Mouse (Mus musculus): ENCODE measurements around the gene Vti1a. TPM values are rescaled to one million over a fixed set of nuclear protein-coding genes. Genes with fewer than 3 reads are reported as not detected.

Vti1a gene
- total RNA-seq, 2 experiments from 2014 or later = 63.5 to 68.1 TPM

GRCm38 (mm10) chr19:55616276-55616675 is 300.2 kb downstream of the Vti1a start:
- DNase-seq (ENCODE audit: low spot score in 2 of 2) = no peak

- no peak for DNase-seq (ENCODE audit: low spot score in 2 of 2)
Measured at GRCm38 (mm10) chr19:55616937-55617336, 300.8 kb downstream of the Vti1a start.

- no peak for DNase-seq (ENCODE audit: low spot score in 2 of 2)
Measured at GRCm38 (mm10) chr19:55618546-55618945, 302.5 kb downstream of the Vti1a start.

- DNase-seq (ENCODE audit: low spot score in 2 of 2) = no peak
Measured at GRCm38 (mm10) chr19:55620411-55621008, 304.4 kb downstream of the Vti1a start.

- peak in 1 of 2 experiments; percentile 20 for DNase-seq (ENCODE audit: low spot score in 2 of 2)
Measured at GRCm38 (mm10) chr19:55621011-55621625, 305.0 kb downstream of the Vti1a start.

GRCm38 (mm10) chr19:55622821-55623220 is 306.7 kb downstream of the Vti1a start:
- DNase-seq (ENCODE audit: low spot score in 2 of 2) = no peak

GRCm38 (mm10) chr19:55623605-55624004 is 307.5 kb downstream of the Vti1a start:
- no peak for DNase-seq (ENCODE audit: low spot score in 2 of 2)

- no peak for DNase-seq (ENCODE audit: low spot score in 2 of 2)
Measured at GRCm38 (mm10) chr19:55626483-55626882, 310.4 kb downstream of the Vti1a start.

GRCm38 (mm10) chr19:55626952-55627351 is 310.9 kb downstream of the Vti1a start:
- no peak for DNase-seq (ENCODE audit: low spot score in 2 of 2)

- DNase-seq (ENCODE audit: low spot score in 2 of 2) = no peak
Measured at GRCm38 (mm10) chr19:55635488-55635887, 319.4 kb downstream of the Vti1a start.

- no peak for DNase-seq (ENCODE audit: low spot score in 2 of 2)
Measured at GRCm38 (mm10) chr19:55640251-55640650, 324.2 kb downstream of the Vti1a start.

GRCm38 (mm10) chr19:55641891-55642290 is 325.8 kb downstream of the Vti1a start:
- DNase-seq (ENCODE audit: low spot score in 2 of 2) = no peak

- no peak for DNase-seq (ENCODE audit: low spot score in 2 of 2)
Measured at GRCm38 (mm10) chr19:55642361-55642760, 326.3 kb downstream of the Vti1a start.

GRCm38 (mm10) chr19:55643288-55643901 is 327.3 kb downstream of the Vti1a start:
- peak; percentile 20 to 22 for DNase-seq (ENCODE audit: low spot score in 2 of 2)

GRCm38 (mm10) chr19:55643931-55644330 is 327.8 kb downstream of the Vti1a start:
- no peak for DNase-seq (ENCODE audit: low spot score in 2 of 2)

- no peak for DNase-seq (ENCODE audit: low spot score in 2 of 2)
Measured at GRCm38 (mm10) chr19:55649363-55649762, 333.3 kb downstream of the Vti1a start.

GRCm38 (mm10) chr19:55651017-55651416 is 334.9 kb downstream of the Vti1a start:
- no peak for DNase-seq (ENCODE audit: low spot score in 2 of 2)

- no peak for DNase-seq (ENCODE audit: low spot score in 2 of 2)
Measured at GRCm38 (mm10) chr19:55652693-55653265, 336.7 kb downstream of the Vti1a start.

GRCm38 (mm10) chr19:55660165-55660564 is 344.1 kb downstream of the Vti1a start:
- no peak for DNase-seq (ENCODE audit: low spot score in 2 of 2)

- no peak for DNase-seq (ENCODE audit: low spot score in 2 of 2)
Measured at GRCm38 (mm10) chr19:55662521-55663223, 346.6 kb downstream of the Vti1a start.

- DNase-seq (ENCODE audit: low spot score in 2 of 2) = no peak
Measured at GRCm38 (mm10) chr19:55667787-55668186, 351.7 kb downstream of the Vti1a start.

- DNase-seq (ENCODE audit: low spot score in 2 of 2) = no peak
Measured at GRCm38 (mm10) chr19:55668896-55669295, 352.8 kb downstream of the Vti1a start.
